Mouse (Mus musculus) mature B cell (primary cell): ENCODE results near the gene Slc51b.

Experiments
- in situ Hi-C: fragments of 300-500 bp; cut with MboI; formaldehyde crosslinking; loops from 2 replicates; pipeline ENCODE4 v1.14.3; 2019

The Slc51b gene

DNA sequence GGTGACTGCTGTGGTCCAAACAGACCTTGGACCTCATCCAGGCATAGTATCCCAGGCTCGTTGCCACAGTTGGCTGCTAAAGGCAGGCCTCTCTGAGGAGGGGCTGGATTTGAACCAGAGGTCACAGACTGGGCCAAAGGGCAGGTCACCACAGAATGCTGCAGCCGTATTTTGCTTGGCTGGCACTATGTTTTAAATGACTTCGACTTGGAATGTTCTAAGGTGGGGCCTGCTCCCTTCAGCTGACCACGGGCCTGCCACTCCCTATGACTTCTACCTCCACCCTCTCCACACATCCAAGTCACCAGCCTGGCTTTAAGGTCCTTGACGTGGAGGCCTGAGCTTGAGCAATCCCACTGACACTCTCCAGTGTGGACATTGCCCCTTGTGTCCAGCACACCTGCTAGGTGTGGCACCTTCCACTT lies 13.9 kb downstream of the Slc51b start:
- in situ Hi-C loops = no loop called here

GRCm38 (mm10) chr9:65407861-65408260 lies 14.9 kb downstream of the Slc51b start:
- in situ Hi-C loops = no loop called here

DNA sequence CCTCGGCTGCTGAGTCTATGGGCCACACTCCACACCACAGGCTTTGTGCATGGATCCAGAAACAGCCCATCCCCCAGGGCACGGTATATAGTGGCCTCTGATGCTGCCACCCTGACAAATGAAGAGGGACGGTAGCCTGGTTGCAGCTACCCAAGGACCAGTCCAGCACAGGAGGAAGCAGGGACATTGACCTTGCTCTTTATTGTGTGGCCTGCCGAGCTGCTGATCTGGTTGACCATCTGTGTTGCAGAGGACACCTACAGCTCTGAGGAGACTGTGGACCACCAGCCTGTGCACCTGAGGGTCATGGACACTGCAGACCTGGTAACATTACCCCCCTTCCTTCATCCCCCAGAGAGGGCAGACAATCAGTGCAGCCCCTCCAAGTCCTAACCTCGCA lies 15.4 kb downstream of the Slc51b start:
- in situ Hi-C loops = no loop called here

DNA sequence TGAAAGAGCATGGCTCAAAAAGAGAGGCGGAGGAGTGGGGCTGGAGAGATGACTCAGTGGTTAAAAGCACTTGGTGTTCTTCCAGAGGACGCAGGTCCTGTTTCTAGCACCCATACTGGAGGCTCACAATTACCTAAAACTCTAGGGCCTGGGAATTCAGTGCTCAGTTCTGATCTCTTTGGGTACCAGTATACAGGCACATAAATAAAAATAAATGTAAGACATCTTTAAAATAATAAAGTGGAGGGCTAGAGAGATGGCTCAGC lies 17.6 kb downstream of the Slc51b start:
- in situ Hi-C loops = no loop called here

GRCm38 (mm10) chr9:65404331-65405183 lies 18.2 kb downstream of the Slc51b start:
- in situ Hi-C loops = no loop called here

DNA sequence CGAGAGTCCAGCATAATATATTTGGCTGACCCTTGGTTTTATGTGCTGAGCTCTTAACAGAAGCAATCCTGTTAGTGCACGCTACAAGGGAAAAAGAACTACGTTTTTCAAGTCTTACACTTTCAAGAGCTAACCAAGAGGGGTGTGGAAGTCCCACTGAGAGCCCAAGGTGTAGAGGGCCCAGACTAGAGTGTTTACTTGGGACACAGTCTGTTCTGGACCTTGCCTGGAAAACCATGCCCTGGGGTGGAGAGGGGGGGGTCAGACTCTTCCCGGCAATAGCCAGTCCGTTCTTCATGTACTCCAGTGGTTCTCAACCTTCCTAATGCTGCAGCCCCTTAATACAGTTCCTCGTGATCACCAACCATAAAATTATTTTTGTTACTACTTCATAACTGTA lies 22.8 kb downstream of the Slc51b start:
- in situ Hi-C loops = no loop called here

- in situ Hi-C loops = no loop called here
Observed at GRCm38 (mm10) chr9:65398279-65398678, 24.5 kb downstream of the Slc51b start, which contains the start of gene Rasl12. Rasl12 (plus strand) TSS chr9:65398506.

GRCm38 (mm10) chr9:65394360-65394759 lies 28.4 kb downstream of the Slc51b start:
- in situ Hi-C loops = no loop called here

DNA sequence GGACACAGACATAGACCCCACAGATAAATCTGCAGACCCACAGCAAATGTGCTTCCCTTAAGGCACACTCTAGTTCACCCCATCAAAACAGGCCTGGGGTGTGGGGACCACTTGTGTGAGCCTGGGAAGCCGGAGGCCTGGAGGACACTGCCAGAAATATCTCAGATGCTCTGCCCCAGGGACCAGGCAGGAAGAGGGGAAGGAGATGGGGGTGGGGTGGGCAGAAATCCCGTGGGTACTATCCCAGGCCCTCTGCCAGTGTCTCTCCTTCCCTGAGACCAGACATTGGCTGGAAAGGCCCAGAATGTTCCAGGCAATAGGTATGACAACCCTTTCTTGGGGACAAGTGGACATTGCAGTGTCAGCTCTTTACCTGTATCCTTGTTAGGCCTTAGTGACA lies 29.1 kb downstream of the Slc51b start:
- in situ Hi-C loops = no loop called here

- in situ Hi-C loops = no loop called here
Observed at GRCm38 (mm10) chr9:65392638-65393364, 30.0 kb downstream of the Slc51b start.

GRCm38 (mm10) chr9:65391613-65391964 lies 31.2 kb downstream of the Slc51b start, which contains the start of gene Kbtbd13:
Kbtbd13 (minus strand) TSS chr9:65391652.
- in situ Hi-C loops = no loop called here

DNA sequence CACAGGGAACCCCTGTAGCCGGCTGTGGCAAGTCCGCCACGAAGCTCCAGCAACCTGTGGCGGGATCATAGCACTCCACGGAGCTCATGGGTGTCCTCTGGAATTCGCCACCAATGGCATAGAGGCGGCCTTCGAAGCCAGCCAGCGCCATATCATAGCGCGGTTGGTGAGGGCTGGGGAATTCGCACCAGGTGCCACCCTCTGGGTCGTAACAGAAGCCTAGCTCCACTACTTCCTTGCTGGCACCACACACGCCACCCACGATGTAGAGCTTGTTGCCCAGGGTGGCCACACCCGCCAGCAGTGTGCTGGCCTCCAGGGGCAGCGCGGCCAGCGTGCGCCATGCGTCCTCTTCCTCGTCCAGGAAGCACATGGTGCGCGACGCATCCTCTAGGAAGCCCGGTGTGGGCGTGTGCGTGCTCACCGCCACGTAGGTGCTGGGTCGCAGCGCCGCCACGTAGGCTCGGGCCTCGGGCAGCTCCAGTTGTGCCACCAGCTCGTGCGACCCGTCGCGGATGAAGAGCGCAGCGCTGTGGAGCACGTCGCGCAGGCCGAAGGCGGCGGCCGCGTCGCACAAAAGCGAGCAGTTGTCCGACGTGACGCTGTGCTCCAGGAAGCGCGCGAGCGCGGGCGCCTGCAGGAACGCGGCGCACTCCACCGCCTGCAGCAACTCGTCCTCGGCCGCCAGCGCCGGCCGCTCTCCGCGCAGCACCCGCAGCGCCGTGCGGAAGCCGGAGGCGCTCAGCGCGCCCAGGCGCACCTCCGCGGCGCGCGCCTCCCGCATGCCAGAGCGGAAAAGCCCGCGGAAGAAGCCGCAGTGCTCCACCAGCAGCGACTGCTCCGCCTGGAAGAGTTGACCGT lies 31.8 kb downstream of the Slc51b start:
- in situ Hi-C loops = no loop called here

- in situ Hi-C loops = no loop called here
Observed at GRCm38 (mm10) chr9:65386373-65387140, 36.2 kb downstream of the Slc51b start.

GRCm38 (mm10) chr9:65384276-65384675 lies 38.5 kb downstream of the Slc51b start:
- in situ Hi-C loops = no loop called here

DNA sequence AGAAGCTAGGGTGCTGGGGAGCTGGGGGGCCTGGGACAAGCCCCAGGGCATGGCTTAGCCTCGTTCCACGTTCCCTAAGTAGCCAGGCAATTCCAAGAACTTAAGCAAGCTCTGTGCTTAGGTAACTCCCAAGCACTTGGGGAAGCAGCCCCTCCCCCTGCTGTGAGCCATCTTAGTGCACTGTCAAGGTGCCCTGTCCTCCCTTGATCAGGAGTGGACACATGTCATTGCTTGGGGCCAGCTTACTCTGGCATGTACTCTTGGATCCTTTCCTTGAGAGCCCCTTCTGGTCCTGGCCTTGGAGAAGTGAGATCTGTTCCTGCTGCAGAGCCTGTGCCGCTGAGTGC lies 40.0 kb downstream of the Slc51b start:
- in situ Hi-C loops = no loop called here

DNA sequence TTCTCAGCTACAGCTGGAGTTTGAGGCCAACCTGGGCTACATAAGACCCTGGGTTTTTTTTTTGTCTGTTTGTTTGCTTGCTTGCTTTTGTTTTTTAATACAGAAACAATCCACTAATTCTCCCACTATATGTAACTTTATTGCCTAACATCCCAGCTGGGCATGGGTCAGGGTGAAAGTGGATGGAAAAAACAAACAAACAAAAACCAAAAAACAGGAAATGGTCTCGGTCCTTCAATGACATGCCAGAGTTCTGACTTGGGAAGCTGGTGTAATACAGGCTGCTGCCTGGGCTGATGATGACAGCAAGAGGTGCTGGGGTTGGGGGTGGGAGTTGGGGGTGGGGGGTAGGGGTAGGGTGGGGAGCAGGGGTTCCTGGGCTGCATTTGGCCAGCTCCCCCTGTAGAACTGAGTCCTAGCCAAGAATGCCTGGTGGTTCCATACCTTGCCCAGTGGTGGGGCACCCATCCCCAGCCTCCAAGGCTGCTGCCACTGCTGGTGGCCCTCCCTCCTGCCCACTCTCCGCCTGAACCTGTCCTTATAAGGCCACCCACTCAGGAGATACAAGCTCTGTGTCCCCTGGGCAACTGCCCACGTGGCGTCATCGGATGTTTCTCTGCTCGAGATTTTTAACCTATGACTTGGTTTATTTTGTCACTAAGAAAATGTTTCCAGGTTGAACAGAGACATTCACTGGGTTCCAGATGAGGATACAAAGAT lies 40.6 kb downstream of the Slc51b start:
- in situ Hi-C loops = no loop called here

GRCm38 (mm10) chr9:65381017-65381590 lies 41.7 kb downstream of the Slc51b start:
- in situ Hi-C loops = no loop called here

GRCm38 (mm10) chr9:65375163-65375934 lies 47.4 kb downstream of the Slc51b start:
- in situ Hi-C loops = no loop called here

GRCm38 (mm10) chr9:65374468-65375162 lies 48.1 kb downstream of the Slc51b start:
- in situ Hi-C loops = no loop called here
